Mouse (Mus musculus): ENCODE data around the gene Idh3a.
A peak's percentile ranks its signal among the peaks of the same experiment; 100 is the strongest.
"Not testable (repeated sequence)": the region's sequence is repeated elsewhere in the genome, so short reads cannot be mapped to it uniquely, and the experiment has no call there.

The Idh3a gene

GRCm38 (mm10) chr9:54586199-54587061 is at the start of gene Idh3a:
Gene Idh3a (plus strand): TSS chr9:54586334.
- DNase-seq (ENCODE audit: low read depth, low spot score) = peak; percentile 90

- DNase-seq (ENCODE audit: low read depth, low spot score) = no peak
These were observed 49.1 kb upstream of the Idh3a start for GRCm38 (mm10) chr9:54537030-54537429.

- no peak for DNase-seq (ENCODE audit: low read depth, low spot score)
These were observed 48.7 kb upstream of the Idh3a start for GRCm38 (mm10) chr9:54537480-54537879.

- DNase-seq (ENCODE audit: low read depth, low spot score) = no peak
These were observed 47.9 kb upstream of the Idh3a start for GRCm38 (mm10) chr9:54538244-54538643.

- no peak for DNase-seq (ENCODE audit: low read depth, low spot score)
These were observed 47.5 kb upstream of the Idh3a start, which contains the start of gene Sh2d7 for GRCm38 (mm10) chr9:54538684-54539083. Gene Sh2d7 (plus strand): TSS chr9:54538984.

- no peak for DNase-seq (ENCODE audit: low read depth, low spot score)
These were observed 45.3 kb upstream of the Idh3a start for GRCm38 (mm10) chr9:54540801-54541200.

- DNase-seq (ENCODE audit: low read depth, low spot score) = no peak
These were observed 41.8 kb upstream of the Idh3a start for GRCm38 (mm10) chr9:54544212-54544953.

GRCm38 (mm10) chr9:54544954-54545315 is 41.2 kb upstream of the Idh3a start:
- DNase-seq (ENCODE audit: low read depth, low spot score) = no peak

GRCm38 (mm10) chr9:54547536-54547935 is 38.6 kb upstream of the Idh3a start:
- peak; percentile 54 for DNase-seq (ENCODE audit: low read depth, low spot score)

- DNase-seq (ENCODE audit: low read depth, low spot score) = no peak
These were observed 36.7 kb upstream of the Idh3a start for GRCm38 (mm10) chr9:54549433-54549832.

GRCm38 (mm10) chr9:54552409-54552808 is 33.7 kb upstream of the Idh3a start:
- peak; percentile 75 for DNase-seq (ENCODE audit: low read depth, low spot score)

GRCm38 (mm10) chr9:54555044-54555443 is 31.1 kb upstream of the Idh3a start:
- DNase-seq (ENCODE audit: low read depth, low spot score) = no peak

- DNase-seq (ENCODE audit: low read depth, low spot score) = no peak
These were observed 27.4 kb upstream of the Idh3a start for GRCm38 (mm10) chr9:54558731-54559130.

GRCm38 (mm10) chr9:54559771-54560471 is 26.2 kb upstream of the Idh3a start, which contains the start of gene Cib2:
Gene Cib2 (minus strand): TSS chr9:54560218.
- DNase-seq (ENCODE audit: low read depth, low spot score) = peak; percentile 57

GRCm38 (mm10) chr9:54560831-54561601 is 25.1 kb upstream of the Idh3a start:
- no peak for DNase-seq (ENCODE audit: low read depth, low spot score)

- DNase-seq (ENCODE audit: low read depth, low spot score) = no peak
These were observed 19.2 kb upstream of the Idh3a start for GRCm38 (mm10) chr9:54566958-54567357.

GRCm38 (mm10) chr9:54568732-54569131 is 17.4 kb upstream of the Idh3a start:
- no peak for DNase-seq (ENCODE audit: low read depth, low spot score)

- no peak for DNase-seq (ENCODE audit: low read depth, low spot score)
These were observed 14.8 kb upstream of the Idh3a start for GRCm38 (mm10) chr9:54571130-54571839.

- DNase-seq (ENCODE audit: low read depth, low spot score) = no peak
These were observed 2.4 kb upstream of the Idh3a start for GRCm38 (mm10) chr9:54583712-54584111.

- not testable (repeated sequence) for DNase-seq (ENCODE audit: low read depth, low spot score)
These were observed 2.0 kb upstream of the Idh3a start for GRCm38 (mm10) chr9:54584127-54584526.

- no peak for DNase-seq (ENCODE audit: low read depth, low spot score)
These were observed 315 bp upstream of the Idh3a start for GRCm38 (mm10) chr9:54585839-54586198.

Data from retina, postnatal 7 days (tissue).